In the genomic region with DNA sequence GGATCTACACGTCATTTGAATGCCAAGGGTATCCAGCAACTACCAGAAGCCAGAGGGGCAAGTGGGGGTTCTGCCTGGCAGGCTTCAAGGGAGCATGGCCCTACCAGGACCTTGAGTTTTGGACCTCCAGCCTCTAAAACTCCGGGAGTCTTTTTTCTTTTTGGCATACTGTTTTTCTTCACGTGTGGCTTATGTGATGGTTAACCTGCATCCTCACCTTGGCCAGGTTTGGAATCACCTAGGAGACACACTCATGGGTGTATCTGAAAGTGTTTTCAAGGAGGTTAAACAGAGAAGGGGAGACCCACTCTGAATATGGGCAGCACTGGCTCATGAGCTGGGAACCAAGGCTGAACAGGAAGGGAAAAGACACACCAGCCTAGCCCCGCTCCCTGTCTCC, we compare ENCODE assay signal across 26 mouse cellular contexts. TPM values are rescaled to one million over a fixed set of nuclear protein-coding genes. Genes with fewer than 3 reads are reported as not detected.
DNase-seq lines count a peak whose midpoint lies in the region; ATAC-seq and TF ChIP-seq lines count a peak whose summit lies in the region.
"Had no signal": no experiment of that assay in that cellular context is flagged by ENCODE, and none has a peak within 500 bp of the region (broad histone marks: within the 10 kb centered on the region; RNA-seq: fewer than 3 reads in every experiment).

No protein-coding gene starts in this region.

- H3K9ac ChIP-seq in liver, embryonic 12.5 days = no peak overlapping the region
- H3K9ac ChIP-seq in liver, embryonic 14.5 days (replicated peaks) = no peak overlapping the region
- H3K9ac ChIP-seq in liver, embryonic 11.5 days (ENCODE audit: low read depth, low read length) = no peak overlapping the region
- H3K9ac ChIP-seq: embryonic facial prominence, embryonic 12.5 days; forebrain, embryonic 13.5 days; forebrain, embryonic 15.5 days had no signal

- WGBS in heart, embryonic 10.5 days = 79% methylated on average over 4 of the region's 4 CpGs
- WGBS in liver, embryonic 12.5 days (ENCODE audit: insufficient replicate concordance) = 78% methylated on average over 4 of the region's 4 CpGs
- WGBS in liver, embryonic 14.5 days (ENCODE audit: insufficient replicate concordance) = 83% methylated on average over 4 of the region's 4 CpGs
- WGBS in liver, embryonic 11.5 days = 84% methylated on average over 4 of the region's 4 CpGs

- no peaks in the 10 kb centered on the region; the same call in 1 of the 2 replicates for H3K27me3 ChIP-seq in erythroblast, embryonic 14.5 days (ENCODE audit: control insufficient read depth)
- H3K27me3 ChIP-seq in heart, embryonic 10.5 days (ENCODE audit: insufficient read depth, poor library complexity, severe bottlenecking) = peaks cover 34% of the 10 kb centered on the region
- H3K27me3 ChIP-seq in liver, embryonic 12.5 days (replicated peaks) = 0 out of 2 replicates have a peak, but pooled peaks cover 8% of the 10 kb centered on the region
- no peaks in the 10 kb centered on the region for H3K27me3 ChIP-seq in liver, embryonic 14.5 days (ENCODE audit: control insufficient read depth, insufficient read depth, low read length)
- peaks cover 3% of the 10 kb centered on the region; the same call in 1 of the 2 replicates for H3K27me3 ChIP-seq in liver, embryonic 11.5 days (replicated peaks; ENCODE audit: control insufficient read depth, insufficient read depth, low read length)
- H3K27me3 ChIP-seq: CH12.LX, Patski had no signal

- peak overlapping the region; percentile 85 for H3K4me2 ChIP-seq in liver, embryonic 12.5 days
- H3K4me2 ChIP-seq in liver, embryonic 14.5 days (ENCODE audit: low read depth) = peak overlapping the region; percentile 68; the same call in 1 of the 2 replicates
- H3K4me2 ChIP-seq in liver, embryonic 11.5 days = no peak overlapping the region
- H3K4me2 ChIP-seq: embryonic facial prominence, embryonic 12.5 days; forebrain, embryonic 13.5 days; forebrain, embryonic 15.5 days had no signal

- H3K4me1 ChIP-seq in erythroblast, embryonic 14.5 days (ENCODE audit: control insufficient read depth) = peaks cover 67% of the 10 kb centered on the region
- peaks cover 10% of the 10 kb centered on the region; the same call in 1 of the 2 replicates for H3K4me1 ChIP-seq in heart, embryonic 10.5 days
- peaks cover 54% of the 10 kb centered on the region for H3K4me1 ChIP-seq in liver, embryonic 12.5 days
- H3K4me1 ChIP-seq in liver, embryonic 14.5 days (replicated peaks; ENCODE audit: control insufficient read depth in 2 of 2, insufficient read depth in 2 of 2, low read length in 1 of 2) = peaks cover 19 to 21% of the 10 kb centered on the region in 2 experiments
- peaks cover 8% of the 10 kb centered on the region for H3K4me1 ChIP-seq in liver, embryonic 11.5 days (replicated peaks; ENCODE audit: control insufficient read depth, insufficient read depth, low read length)

- peak overlapping the region; percentile 3 for H3K4me3 ChIP-seq in erythroblast, embryonic 14.5 days (replicated peaks)
- H3K4me3 ChIP-seq in heart, embryonic 10.5 days = no peak overlapping the region
- no peak overlapping the region for H3K4me3 ChIP-seq in liver, embryonic 12.5 days
- H3K4me3 ChIP-seq in liver, embryonic 14.5 days (ENCODE audit: insufficient read depth in 1 of 2, low read depth in 2 of 2, low read length in 2 of 2) = no peak overlapping the region
- H3K4me3 ChIP-seq in liver, embryonic 11.5 days (ENCODE audit: low read depth, low read length) = no peak overlapping the region
- H3K4me3 ChIP-seq: embryonic facial prominence, embryonic 10.5 days; embryonic facial prominence, embryonic 12.5 days; forebrain, embryonic 13.5 days; forebrain, embryonic 15.5 days had no signal

- peak; percentile 64 for DNase-seq in heart, embryonic 10.5 days (ENCODE audit: low spot score)
- no peak for DNase-seq in heart, adult 18-20 months
- DNase-seq in liver = no peak
- DNase-seq in liver, embryonic 14.5 days (ENCODE audit: low read depth in 3 of 3, low spot score in 3 of 3) = no peak
- DNase-seq in liver, embryonic 11.5 days (ENCODE audit: low spot score) = no peak
- DNase-seq: adrenal gland, adult 8-10 months; adrenal gland, postnatal 14 days; adrenal gland, postnatal 36 days; B cell, adult 2 months; cerebellum, adult 11-12 months; cerebellum, adult 2 months; cerebellum, adult 9-10 months; cerebellum, postnatal 10 days; cerebellum, postnatal 25 days had no signal

- no peak overlapping the region for H3K27ac ChIP-seq in heart, embryonic 10.5 days
- H3K27ac ChIP-seq in liver, embryonic 12.5 days = no peak overlapping the region
- H3K27ac ChIP-seq in liver, embryonic 14.5 days = no peak overlapping the region
- H3K27ac ChIP-seq in liver, embryonic 11.5 days (ENCODE audit: low read depth, low read length) = no peak overlapping the region
- H3K27ac ChIP-seq: embryonic facial prominence, embryonic 10.5 days; embryonic facial prominence, embryonic 12.5 days; forebrain, embryonic 13.5 days; forebrain, embryonic 15.5 days had no signal

- no peaks in the 10 kb centered on the region; the same call in 1 of the 2 replicates for H3K9me3 ChIP-seq in erythroblast, embryonic 14.5 days (ENCODE audit: control insufficient read depth, low read length)
- no peaks in the 10 kb centered on the region for H3K9me3 ChIP-seq in heart, embryonic 10.5 days
- H3K9me3 ChIP-seq in liver, embryonic 12.5 days (replicated peaks) = no peaks in the 10 kb centered on the region
- no peaks in the 10 kb centered on the region for H3K9me3 ChIP-seq in liver, embryonic 14.5 days (ENCODE audit: control insufficient read depth, low read length)
- no peaks in the 10 kb centered on the region for H3K9me3 ChIP-seq in liver, embryonic 11.5 days (ENCODE audit: control insufficient read depth, low read length)
- H3K9me3 ChIP-seq: embryonic facial prominence, embryonic 10.5 days; embryonic facial prominence, embryonic 12.5 days; forebrain, embryonic 13.5 days; forebrain, embryonic 15.5 days had no signal

- peaks cover 73% of the 10 kb centered on the region for H3K36me3 ChIP-seq in erythroblast, embryonic 14.5 days (ENCODE audit: control insufficient read depth)
- no peaks in the 10 kb centered on the region for H3K36me3 ChIP-seq in heart, embryonic 10.5 days
- peaks cover 48% of the 10 kb centered on the region for H3K36me3 ChIP-seq in liver, embryonic 12.5 days
- peaks cover 34% of the 10 kb centered on the region for H3K36me3 ChIP-seq in liver, embryonic 14.5 days (replicated peaks; ENCODE audit: control insufficient read depth, insufficient read depth, low read depth)
- H3K36me3 ChIP-seq in liver, embryonic 11.5 days (ENCODE audit: control insufficient read depth, insufficient read depth, low read length) = no peaks in the 10 kb centered on the region
- H3K36me3 ChIP-seq: embryonic facial prominence, embryonic 10.5 days; embryonic facial prominence, embryonic 12.5 days; forebrain, embryonic 15.5 days; G1E had no signal

- ATAC-seq in erythroblast, adult 5-6 weeks (replicated peaks; ENCODE audit: low FRiP score, poor library complexity, severe bottlenecking) = no peak
- no peak for ATAC-seq in liver, embryonic 12.5 days
- ATAC-seq in liver, embryonic 14.5 days (ENCODE audit: insufficient read depth) = no peak
- ATAC-seq in liver, embryonic 11.5 days (replicated peaks; ENCODE audit: low FRiP score) = no peak
- ATAC-seq: activated CD4-positive, CD25-positive, alpha-beta regulatory T cell, adult 4 months; CD4-positive, CD25-positive, alpha-beta regulatory T cell, adult 4 months; forebrain, embryonic 13.5 days; forebrain, embryonic 15.5 days; Patski had no signal

- no peak for TF ChIP-seq EP300 in liver, embryonic 14.5 days (IDR thresholded peaks at IDR 0.05; ENCODE audit: low read depth)

- TF ChIP-seq CTCF in liver, embryonic 14.5 days (IDR thresholded peaks at IDR 0.05; ENCODE audit: low read depth) = no peak

RNA-seq across cellular contexts. Expression of a gene that starts 3.5 kb away (rescaled TPM):
- 8.1 and 8.2 TPM in 2 replicates for polyA plus RNA-seq in erythroblast, embryonic 14.5 days (2012)
- 6.7 TPM in 1 of 2 replicates, not detected in the other for total RNA-seq in erythroblast, adult 5-6 weeks (2015; ENCODE audit: low replicate concordance)
- total RNA-seq in erythroblast, adult 5-6 weeks (2017; ENCODE audit: low replicate concordance) = 2.6 and 5.3 TPM in 2 replicates
- polyA plus RNA-seq in heart, embryonic 10.5 days (2016; fragmentation: Nextera tagmentation; extraction: Ambion mirVana) = 7.5 and 7.9 TPM in 2 replicates
- under 1 TPM; 0.17 to 0.46 TPM for total RNA-seq in heart, adult 18-20 months (2021)
- polyA plus RNA-seq in liver, embryonic 12.5 days (2016; fragmentation: Nextera tagmentation; extraction: Ambion mirVana) = 53.6 and 55.0 TPM in 2 replicates
- 18.7 and 21.5 TPM in 2 replicates for polyA plus RNA-seq in liver, embryonic 14.5 days (2012; rRNA removed)
- 51.0 and 51.5 TPM in 2 replicates for polyA plus RNA-seq in liver, embryonic 14.5 days (2014; fragmentation: Nextera tagmentation; extraction: Ambion mirVana)
- 22.0 and 27.0 TPM in 2 replicates for polyA plus RNA-seq in liver, embryonic 11.5 days (2014; fragmentation: Nextera tagmentation; extraction: Ambion mirVana)
- total RNA-seq: G1E had no signal
- polyA plus RNA-seq: G1E had no signal

RNA-seq across cellular contexts. Expression of a gene that starts 41.7 kb away (rescaled TPM):
- 2.0 and 2.1 TPM in 2 replicates for polyA plus RNA-seq in erythroblast, embryonic 14.5 days (2012)
- total RNA-seq in erythroblast, adult 5-6 weeks (2015; ENCODE audit: low replicate concordance) = 55.4 and 106 TPM in 2 replicates
- total RNA-seq in erythroblast, adult 5-6 weeks (2017; ENCODE audit: low replicate concordance) = 34.9 and 45.3 TPM in 2 replicates
- polyA plus RNA-seq in heart, embryonic 10.5 days (2016; fragmentation: Nextera tagmentation; extraction: Ambion mirVana) = 230 and 281 TPM in 2 replicates
- 10 to 100 TPM; 48.4 to 54.6 TPM for total RNA-seq in heart, adult 18-20 months (2021)
- polyA plus RNA-seq in liver, embryonic 12.5 days (2016; fragmentation: Nextera tagmentation; extraction: Ambion mirVana) = 266 and 283 TPM in 2 replicates
- polyA plus RNA-seq in liver, embryonic 14.5 days (2012; rRNA removed) = 16.5 and 49.6 TPM in 2 replicates
- 184 and 198 TPM in 2 replicates for polyA plus RNA-seq in liver, embryonic 14.5 days (2014; fragmentation: Nextera tagmentation; extraction: Ambion mirVana)
- polyA plus RNA-seq in liver, embryonic 11.5 days (2014; fragmentation: Nextera tagmentation; extraction: Ambion mirVana) = 327 and 380 TPM in 2 replicates

RNA-seq across cellular contexts. Expression of a gene that starts 41.9 kb away (rescaled TPM):
- 0.70 and 1.2 TPM in 2 replicates for polyA plus RNA-seq in erythroblast, embryonic 14.5 days (2012)
- 52.5 and 69.0 TPM in 2 replicates for total RNA-seq in erythroblast, adult 5-6 weeks (2015; ENCODE audit: low replicate concordance)
- 22.2 and 35.0 TPM in 2 replicates for total RNA-seq in erythroblast, adult 5-6 weeks (2017; ENCODE audit: low replicate concordance)
- 74.7 and 75.6 TPM in 2 replicates for polyA plus RNA-seq in heart, embryonic 10.5 days (2016; fragmentation: Nextera tagmentation; extraction: Ambion mirVana)
- total RNA-seq in heart, adult 18-20 months (2021) = 10 to 100 TPM; 82.5 to 86.7 TPM
- 37.2 and 37.4 TPM in 2 replicates for polyA plus RNA-seq in liver, embryonic 12.5 days (2016; fragmentation: Nextera tagmentation; extraction: Ambion mirVana)
- polyA plus RNA-seq in liver, embryonic 14.5 days (2012; rRNA removed) = 9.7 and 15.2 TPM in 2 replicates
- polyA plus RNA-seq in liver, embryonic 14.5 days (2014; fragmentation: Nextera tagmentation; extraction: Ambion mirVana) = 29.6 and 34.4 TPM in 2 replicates
- 62.5 and 63.1 TPM in 2 replicates for polyA plus RNA-seq in liver, embryonic 11.5 days (2014; fragmentation: Nextera tagmentation; extraction: Ambion mirVana)
